Mouse (Mus musculus) neutrophil, adult 65 days (primary cell): ENCODE results near the gene Trib2. TPM values are rescaled to one million over a fixed set of nuclear protein-coding genes. Genes with fewer than 3 reads are reported as not detected.

ENCODE experiments used
- total RNA-seq: library from RNA; stranded (reverse); gene quantifications from 2 replicates; pipeline ENCODE4 v1.2.4, GENCODE M21; 2023

The Trib2 gene
- total RNA-seq: 1.0 and 3.7 TPM in 2 replicates

DNA sequence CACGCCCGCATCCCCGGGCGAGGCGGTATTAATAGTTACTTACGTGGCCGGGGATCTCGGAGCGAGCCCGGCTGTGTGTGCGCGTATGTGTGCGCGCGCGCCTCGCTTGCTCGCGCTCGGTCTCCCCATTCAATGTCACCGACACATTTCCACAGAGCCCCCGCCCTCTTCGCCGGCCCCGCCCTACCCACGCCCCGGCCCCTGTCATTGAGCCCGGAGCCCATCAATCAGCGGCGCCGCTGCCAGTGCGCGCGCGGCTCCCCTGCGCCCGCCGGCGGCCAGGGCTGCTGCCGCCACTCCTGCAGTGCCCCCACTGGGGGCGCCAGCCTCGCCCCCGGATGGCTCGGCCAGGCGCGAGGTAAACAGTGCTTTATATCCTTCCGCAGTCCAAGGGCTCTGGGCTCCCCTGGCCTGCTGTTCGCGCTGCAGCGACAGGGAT, at the start of gene Trib2:
TSS of gene Trib2 (minus strand) at position 183 of the 439 bp plus-strand sequence.

